Mouse (Mus musculus) spleen, adult 12 weeks (tissue): ENCODE results near the gene Cds1.
A peak's percentile ranks its signal among the peaks of the same experiment; 100 is the strongest.

Source experiments
- DNase-seq: peaks from one replicate; pipeline ENCODE4 v3.0.0; 2022; ENCODE audit warnings: low spot score

Gene Cds1

GRCm38 (mm10) chr5:101776528-101776927, 11.6 kb downstream of the Cds1 start:
- DNase-seq = no peak

DNA sequence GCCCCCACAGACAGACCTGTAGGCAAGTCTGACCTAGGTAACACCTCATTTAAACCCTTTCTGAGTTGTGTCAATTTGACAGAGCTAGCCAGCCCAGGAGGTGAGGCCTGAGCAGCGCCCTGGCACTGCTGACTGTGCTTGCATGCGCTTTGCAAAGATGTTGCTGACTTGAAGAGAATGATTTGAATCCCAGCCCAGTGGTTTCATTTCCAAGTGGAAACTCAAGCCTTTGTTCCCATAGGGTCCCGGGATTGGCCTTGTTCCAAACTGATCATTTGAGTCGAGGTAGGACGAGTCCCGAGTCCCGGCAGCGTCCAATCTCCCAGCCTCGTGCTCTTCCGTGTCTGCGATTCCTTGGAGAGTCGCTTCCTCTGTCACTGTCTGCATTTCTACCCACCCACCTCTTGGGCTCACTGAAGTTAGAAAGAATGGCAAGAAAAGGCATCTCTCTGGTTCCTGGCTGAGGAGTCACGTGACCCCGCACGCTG, 14.5 kb downstream of the Cds1 start:
- no peak for DNase-seq

GRCm38 (mm10) chr5:101780918-101781317, 16.0 kb downstream of the Cds1 start:
- DNase-seq = no peak

DNA sequence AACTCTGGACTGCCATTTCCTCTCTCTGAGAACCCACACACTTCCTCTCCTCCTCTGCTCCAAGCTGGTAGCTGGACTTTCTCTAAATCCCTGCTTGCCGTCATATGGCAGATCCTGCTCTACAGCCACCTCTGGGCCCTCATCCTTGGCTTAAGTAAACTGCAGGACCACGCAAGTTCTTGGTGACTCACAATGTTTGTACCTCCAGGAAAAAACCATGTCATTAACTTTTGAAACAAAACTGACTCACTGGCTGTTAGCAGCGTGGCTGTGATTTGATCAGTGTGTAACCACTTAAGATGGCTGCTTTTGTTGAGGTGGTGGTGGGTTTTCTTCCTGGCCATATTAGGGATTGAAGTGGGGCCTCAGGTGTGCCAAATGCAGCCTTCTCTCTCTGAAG, 19.4 kb downstream of the Cds1 start:
- no peak for DNase-seq

DNA sequence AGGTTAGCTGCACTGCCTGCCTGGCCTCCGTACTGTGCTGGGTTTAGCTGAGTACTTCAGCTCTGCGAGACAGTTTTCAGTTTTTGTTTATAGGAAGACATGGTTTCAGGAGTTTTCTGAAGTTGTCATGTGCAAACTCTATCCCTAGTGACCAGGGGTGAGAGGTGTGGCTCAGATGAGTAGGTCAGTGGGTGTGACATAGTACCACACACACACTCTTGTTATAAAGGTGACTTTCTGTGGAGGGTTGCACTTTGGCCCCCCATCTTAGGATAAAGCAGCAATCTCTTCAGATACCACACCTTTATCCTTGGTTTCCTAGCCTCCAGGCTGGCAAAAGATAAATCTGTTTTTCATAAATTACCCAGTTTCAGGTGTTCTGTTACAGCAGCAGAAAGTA, 19.9 kb downstream of the Cds1 start:
- no peak for DNase-seq

- no peak for DNase-seq
Measured at GRCm38 (mm10) chr5:101785921-101786614, 21.1 kb downstream of the Cds1 start.

GRCm38 (mm10) chr5:101789770-101790169, 24.8 kb downstream of the Cds1 start:
- no peak for DNase-seq

DNA sequence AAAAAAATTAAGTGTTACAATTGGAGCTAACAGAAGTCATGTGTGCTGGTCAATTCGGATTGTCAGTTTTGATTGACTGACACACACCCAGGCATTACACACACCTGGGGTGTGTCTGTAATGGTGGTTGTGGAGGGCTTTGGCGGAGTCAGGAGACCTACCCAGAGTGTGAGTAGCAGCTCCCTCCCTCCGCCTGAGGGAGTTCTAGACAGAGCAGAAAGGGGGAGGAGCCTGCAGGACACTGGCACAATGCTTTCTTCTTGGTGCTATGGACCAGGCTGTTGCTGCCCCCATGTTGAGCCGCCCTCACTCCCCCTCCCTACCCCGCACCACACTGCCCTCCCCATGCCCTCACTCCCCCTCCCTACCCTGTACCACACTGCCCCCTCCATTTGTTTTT, 25.6 kb downstream of the Cds1 start:
- DNase-seq = no peak

DNA sequence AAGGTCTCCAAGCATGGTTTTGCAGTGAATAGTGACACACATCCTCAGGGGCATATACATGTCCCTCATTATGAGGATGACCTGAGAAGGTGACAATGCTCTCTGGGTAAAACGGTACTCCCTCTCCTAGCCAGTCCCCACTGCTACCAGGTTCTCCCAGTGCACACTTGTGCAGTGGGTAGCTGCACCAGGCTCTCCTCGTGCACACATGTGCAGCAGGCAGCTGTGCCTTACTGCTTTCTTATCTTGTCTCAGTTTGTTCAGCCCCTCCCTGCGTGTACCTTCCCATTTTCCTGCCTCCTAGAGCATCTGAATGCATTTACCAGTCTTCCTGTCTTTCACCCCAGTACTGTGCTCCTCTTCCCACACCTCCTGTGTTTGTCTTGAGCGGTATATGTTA, 27.7 kb downstream of the Cds1 start:
- no peak for DNase-seq

- no peak for DNase-seq
Measured at GRCm38 (mm10) chr5:101801891-101802290, 37.0 kb downstream of the Cds1 start.

- DNase-seq = no peak
Measured at GRCm38 (mm10) chr5:101802358-101803022, 37.6 kb downstream of the Cds1 start.

- DNase-seq = no peak
Measured at GRCm38 (mm10) chr5:101811296-101812169, 46.6 kb downstream of the Cds1 start.

DNA sequence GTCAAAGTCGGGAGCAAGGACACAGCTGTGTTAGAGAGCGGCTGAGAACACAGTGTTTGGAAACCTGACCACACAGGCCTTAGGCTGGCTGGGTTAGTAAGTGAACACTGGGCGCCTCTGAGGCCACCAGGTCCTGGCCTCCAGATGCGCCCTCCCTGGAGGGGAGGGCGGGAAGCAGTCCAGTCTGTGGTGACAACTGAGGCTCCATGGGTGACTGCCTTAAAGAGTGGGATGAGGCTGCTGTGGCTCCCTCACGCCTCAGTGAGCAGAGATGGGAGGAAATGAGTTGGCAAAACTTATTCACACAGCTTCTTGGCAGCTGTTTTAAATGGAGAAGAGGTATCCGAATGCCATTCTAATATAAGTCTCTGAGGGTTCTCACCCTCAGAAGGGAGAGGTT, 51.9 kb downstream of the Cds1 start:
- DNase-seq = no peak

- no peak for DNase-seq
Measured at GRCm38 (mm10) chr5:101819216-101819615, 54.3 kb downstream of the Cds1 start.

DNA sequence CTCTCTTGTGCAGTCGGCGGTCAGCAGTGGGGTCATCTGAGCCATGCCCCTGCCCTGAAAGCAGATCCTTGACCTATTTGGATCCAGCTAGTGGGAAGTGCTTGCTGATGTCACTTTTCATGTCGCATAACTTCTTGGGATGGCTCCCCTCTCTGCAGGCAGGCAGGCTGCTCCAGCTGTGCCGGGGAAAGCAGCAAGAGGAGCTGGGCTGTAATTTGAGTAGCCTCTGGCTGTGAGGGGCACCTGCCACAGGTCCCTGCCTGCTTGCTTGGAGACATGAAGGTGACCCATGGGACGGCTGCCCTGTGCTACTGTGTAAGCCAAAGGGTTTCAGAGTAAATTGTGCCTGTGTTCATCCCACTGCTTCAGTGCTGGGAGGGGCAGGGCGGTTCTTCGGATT, 54.9 kb downstream of the Cds1 start:
- no peak for DNase-seq

DNA sequence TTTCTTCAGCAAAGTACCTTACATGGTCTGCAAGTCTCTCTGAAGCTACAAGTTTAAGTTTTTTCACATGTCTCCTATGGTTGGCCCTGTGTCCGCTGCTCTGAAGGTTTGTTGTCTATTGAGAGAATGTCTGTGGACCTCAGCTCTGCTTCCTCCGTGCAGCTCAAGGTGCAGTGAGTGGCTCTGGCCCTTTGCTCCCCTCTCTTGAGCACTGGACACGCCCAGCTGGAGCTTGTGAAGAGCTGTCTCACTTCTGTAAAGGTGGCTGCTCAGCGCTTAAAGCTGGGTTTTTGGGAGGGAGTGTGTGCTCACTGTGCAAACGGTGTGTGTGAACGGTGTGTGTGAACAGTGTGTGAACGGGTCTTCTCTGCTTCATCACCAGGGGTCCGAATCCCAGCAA, 56.1 kb downstream of the Cds1 start:
- no peak for DNase-seq

GRCm38 (mm10) chr5:101821491-101822310, 56.8 kb downstream of the Cds1 start:
- no peak for DNase-seq

GRCm38 (mm10) chr5:101822311-101822670, 57.4 kb downstream of the Cds1 start:
- no peak for DNase-seq

GRCm38 (mm10) chr5:101825111-101825911, 60.4 kb downstream of the Cds1 start:
- DNase-seq = no peak

GRCm38 (mm10) chr5:101826531-101826970, 61.6 kb downstream of the Cds1 start:
- DNase-seq = peak; percentile 17

- no peak for DNase-seq
Measured at GRCm38 (mm10) chr5:101827477-101827876, 62.5 kb downstream of the Cds1 start.
